Mouse (Mus musculus): ENCODE measurements at regions not wholly inside any gene's neighbourhood (a gene's known extent, or its start where the extent isn't known, plus 50 kb on each side); places are given as distances from the start of the nearest gene placed in this dataset.

GRCm38 (mm10) chr9:94301896-94302295 is 236.0 kb downstream of the 1190002N15Rik start:
- Histone ChIP-seq H3K9ac (replicated peaks; ENCODE audit: low read depth, low read length) (no peak overlapping the region), H3K27me3 (ENCODE audit: control insufficient read depth, insufficient read depth, low read length) (no peaks in the 10 kb centered on the region), H3K36me3 (ENCODE audit: control insufficient read depth, insufficient read depth, low read length) (no peaks in the 10 kb centered on the region), H3K4me1 (ENCODE audit: control insufficient read depth, insufficient read depth, low read length) (no peaks in the 10 kb centered on the region), H3K27ac (ENCODE audit: low read depth, low read length) (no peak overlapping the region), H3K4me2 (ENCODE audit: low read depth, low read length) (no peak overlapping the region), H3K4me3 (ENCODE audit: low read depth, low read length) (no peak overlapping the region), H3K9me3 (ENCODE audit: control insufficient read depth, low read length) (no peaks in the 10 kb centered on the region)
- 76% methylated on average over 1 of the region's 1 CpGs for WGBS
- no peak for ATAC-seq (ENCODE audit: low read depth)

GRCm38 (mm10) chr9:94295431-94295830 is 242.4 kb downstream of the 1190002N15Rik start:
- WGBS: 86% methylated on average over 6 of the region's 6 CpGs
- Histone ChIP-seq H3K36me3 (ENCODE audit: control insufficient read depth, insufficient read depth, low read length) (no peaks in the 10 kb centered on the region), H3K4me3 (ENCODE audit: low read depth, low read length) (no peak overlapping the region), H3K4me1 (ENCODE audit: control insufficient read depth, insufficient read depth, low read length) (no peaks in the 10 kb centered on the region), H3K9me3 (ENCODE audit: control insufficient read depth, low read length) (no peaks in the 10 kb centered on the region), H3K27ac (ENCODE audit: low read depth, low read length) (no peak overlapping the region), H3K27me3 (ENCODE audit: control insufficient read depth, insufficient read depth, low read length) (no peaks in the 10 kb centered on the region), H3K9ac (replicated peaks; ENCODE audit: low read depth, low read length) (no peak overlapping the region), H3K4me2 (ENCODE audit: low read depth, low read length) (no peak overlapping the region)
- no peak for ATAC-seq (ENCODE audit: low read depth)

- Histone ChIP-seq H3K4me3 (ENCODE audit: low read depth, low read length) (no peak overlapping the region), H3K9me3 (ENCODE audit: control insufficient read depth, low read length) (no peaks in the 10 kb centered on the region), H3K9ac (replicated peaks; ENCODE audit: low read depth, low read length) (no peak overlapping the region), H3K4me2 (ENCODE audit: low read depth, low read length) (no peak overlapping the region), H3K27ac (ENCODE audit: low read depth, low read length) (no peak overlapping the region), H3K36me3 (ENCODE audit: control insufficient read depth, insufficient read depth, low read length) (no peaks in the 10 kb centered on the region), H3K27me3 (ENCODE audit: control insufficient read depth, insufficient read depth, low read length) (no peaks in the 10 kb centered on the region), H3K4me1 (ENCODE audit: control insufficient read depth, insufficient read depth, low read length) (no peaks in the 10 kb centered on the region)
- 78% methylated on average over 3 of the region's 3 CpGs for WGBS
- ATAC-seq (ENCODE audit: low read depth): no peak
Observed at GRCm38 (mm10) chr9:94292147-94292546, 245.7 kb downstream of the 1190002N15Rik start.

- no peak overlapping the region for H3K27ac ChIP-seq (ENCODE audit: low read depth, low read length)
- no peak for ATAC-seq (ENCODE audit: low read depth)
- H3K27me3 ChIP-seq (ENCODE audit: control insufficient read depth, insufficient read depth, low read length): no peaks in the 10 kb centered on the region
- H3K4me3 ChIP-seq (ENCODE audit: low read depth, low read length): no peak overlapping the region
- no peaks in the 10 kb centered on the region for H3K4me1 ChIP-seq (ENCODE audit: control insufficient read depth, insufficient read depth, low read length)
- no peaks in the 10 kb centered on the region for H3K9me3 ChIP-seq (ENCODE audit: control insufficient read depth, low read length)
- no peak overlapping the region for H3K9ac ChIP-seq (replicated peaks; ENCODE audit: low read depth, low read length)
- H3K4me2 ChIP-seq (ENCODE audit: low read depth, low read length): no peak overlapping the region
- H3K36me3 ChIP-seq (ENCODE audit: control insufficient read depth, insufficient read depth, low read length): no peaks in the 10 kb centered on the region
Observed at GRCm38 (mm10) chr9:94289546-94289945, 248.3 kb downstream of the 1190002N15Rik start.

GRCm38 (mm10) chr9:94287559-94287958 is 250.3 kb downstream of the 1190002N15Rik start:
- H3K27ac ChIP-seq (ENCODE audit: low read depth, low read length): no peak overlapping the region
- no peaks in the 10 kb centered on the region for H3K9me3 ChIP-seq (ENCODE audit: control insufficient read depth, low read length)
- H3K4me2 ChIP-seq (ENCODE audit: low read depth, low read length): no peak overlapping the region
- WGBS: 81% methylated on average over 2 of the region's 2 CpGs
- no peak for ATAC-seq (ENCODE audit: low read depth)
- H3K4me1 ChIP-seq (ENCODE audit: control insufficient read depth, insufficient read depth, low read length): no peaks in the 10 kb centered on the region
- H3K36me3 ChIP-seq (ENCODE audit: control insufficient read depth, insufficient read depth, low read length): no peaks in the 10 kb centered on the region
- H3K9ac ChIP-seq (replicated peaks; ENCODE audit: low read depth, low read length): no peak overlapping the region
- H3K27me3 ChIP-seq (ENCODE audit: control insufficient read depth, insufficient read depth, low read length): no peaks in the 10 kb centered on the region
- no peak overlapping the region for H3K4me3 ChIP-seq (ENCODE audit: low read depth, low read length)

- WGBS: 83% methylated on average over 4 of the region's 4 CpGs
- no peak for ATAC-seq (ENCODE audit: low read depth)
- H3K9ac ChIP-seq (replicated peaks; ENCODE audit: low read depth, low read length): no peak overlapping the region
Observed at GRCm38 (mm10) chr9:94278657-94279585, 259.0 kb downstream of the 1190002N15Rik start.

GRCm38 (mm10) chr9:94277096-94277495 is 260.8 kb downstream of the 1190002N15Rik start:
- Histone ChIP-seq H3K4me2 (ENCODE audit: low read depth, low read length) (no peak overlapping the region), H3K4me1 (ENCODE audit: control insufficient read depth, insufficient read depth, low read length) (no peaks in the 10 kb centered on the region), H3K4me3 (ENCODE audit: low read depth, low read length) (no peak overlapping the region), H3K36me3 (ENCODE audit: control insufficient read depth, insufficient read depth, low read length) (no peaks in the 10 kb centered on the region), H3K27ac (ENCODE audit: low read depth, low read length) (no peak overlapping the region), H3K9me3 (ENCODE audit: control insufficient read depth, low read length) (no peaks in the 10 kb centered on the region), H3K27me3 (ENCODE audit: control insufficient read depth, insufficient read depth, low read length) (no peaks in the 10 kb centered on the region), H3K9ac (replicated peaks; ENCODE audit: low read depth, low read length) (no peak overlapping the region)
- no peak for ATAC-seq (ENCODE audit: low read depth)
- WGBS: 86% methylated on average over 3 of the region's 3 CpGs

More at GRCm38 (mm10) chr9:94278657-94279585, 259.0 kb downstream of the 1190002N15Rik start:
- Histone ChIP-seq H3K4me1 (ENCODE audit: control insufficient read depth, insufficient read depth, low read length) (no peaks in the 10 kb centered on the region), H3K9me3 (ENCODE audit: control insufficient read depth, low read length) (no peaks in the 10 kb centered on the region), H3K27me3 (ENCODE audit: control insufficient read depth, insufficient read depth, low read length) (no peaks in the 10 kb centered on the region), H3K36me3 (ENCODE audit: control insufficient read depth, insufficient read depth, low read length) (no peaks in the 10 kb centered on the region), H3K4me2 (ENCODE audit: low read depth, low read length) (no peak overlapping the region), H3K27ac (ENCODE audit: low read depth, low read length) (no peak overlapping the region), H3K4me3 (ENCODE audit: low read depth, low read length) (no peak overlapping the region)

- H3K36me3 ChIP-seq (ENCODE audit: control insufficient read depth, insufficient read depth, low read length): no peaks in the 10 kb centered on the region
- ATAC-seq (ENCODE audit: low read depth): no peak
- 43% methylated on average over 5 of the region's 5 CpGs for WGBS
Observed at GRCm38 (mm10) chr9:94269213-94269612, 268.7 kb downstream of the 1190002N15Rik start.

GRCm38 (mm10) chr9:94267243-94267642 is 270.6 kb downstream of the 1190002N15Rik start:
- no peak overlapping the region for H3K4me2 ChIP-seq (ENCODE audit: low read depth, low read length)
- 90% methylated on average over 1 of the region's 1 CpGs for WGBS
- no peaks in the 10 kb centered on the region for H3K4me1 ChIP-seq (ENCODE audit: control insufficient read depth, insufficient read depth, low read length)
- no peak for ATAC-seq (ENCODE audit: low read depth)
- H3K9me3 ChIP-seq (ENCODE audit: control insufficient read depth, low read length): no peaks in the 10 kb centered on the region
- no peak overlapping the region for H3K4me3 ChIP-seq (ENCODE audit: low read depth, low read length)
- H3K27ac ChIP-seq (ENCODE audit: low read depth, low read length): no peak overlapping the region
- H3K27me3 ChIP-seq (ENCODE audit: control insufficient read depth, insufficient read depth, low read length): no peaks in the 10 kb centered on the region
- H3K9ac ChIP-seq (replicated peaks; ENCODE audit: low read depth, low read length): no peak overlapping the region
- H3K36me3 ChIP-seq (ENCODE audit: control insufficient read depth, insufficient read depth, low read length): no peaks in the 10 kb centered on the region

More at GRCm38 (mm10) chr9:94269213-94269612, 268.7 kb downstream of the 1190002N15Rik start:
- Histone ChIP-seq H3K4me1 (ENCODE audit: control insufficient read depth, insufficient read depth, low read length) (no peaks in the 10 kb centered on the region), H3K27ac (ENCODE audit: low read depth, low read length) (no peak overlapping the region), H3K9me3 (ENCODE audit: control insufficient read depth, low read length) (no peaks in the 10 kb centered on the region), H3K4me2 (ENCODE audit: low read depth, low read length) (no peak overlapping the region), H3K4me3 (ENCODE audit: low read depth, low read length) (no peak overlapping the region), H3K27me3 (ENCODE audit: control insufficient read depth, insufficient read depth, low read length) (no peaks in the 10 kb centered on the region), H3K9ac (replicated peaks; ENCODE audit: low read depth, low read length) (no peak overlapping the region)

All from neural tube, embryonic 14.5 days (tissue).